Mouse (Mus musculus) common myeloid progenitor, adult 5-6 weeks (primary cell): Measurements from ENCODE around the gene Il1r1. TPM values are rescaled to one million over a fixed set of nuclear protein-coding genes. Genes with fewer than 3 reads are reported as not detected.

Experiments used
- ATAC-seq: replicated peaks from 2 replicates; pipeline ENCODE4 v1.8.0; 2016; ENCODE audit warnings: low read depth, mild to moderate bottlenecking, moderate TSS enrichment, inconsistent platforms; ENCODE audit not compliant: poor library complexity, severe bottlenecking
- total RNA-seq: library from RNA; stranded (forward); fragments of 200-1000, 187-1606 nt; gene quantifications from 2 replicates; pipeline ENCODE4 v1.2.3, GENCODE M21; 2017

Gene Il1r1
- total RNA-seq, 1 experiment from 2014 or later: 14.4 TPM

GRCm38 (mm10) chr1:40229771-40230280 is 4.9 kb downstream of the Il1r1 start:
- no peak for ATAC-seq

DNA sequence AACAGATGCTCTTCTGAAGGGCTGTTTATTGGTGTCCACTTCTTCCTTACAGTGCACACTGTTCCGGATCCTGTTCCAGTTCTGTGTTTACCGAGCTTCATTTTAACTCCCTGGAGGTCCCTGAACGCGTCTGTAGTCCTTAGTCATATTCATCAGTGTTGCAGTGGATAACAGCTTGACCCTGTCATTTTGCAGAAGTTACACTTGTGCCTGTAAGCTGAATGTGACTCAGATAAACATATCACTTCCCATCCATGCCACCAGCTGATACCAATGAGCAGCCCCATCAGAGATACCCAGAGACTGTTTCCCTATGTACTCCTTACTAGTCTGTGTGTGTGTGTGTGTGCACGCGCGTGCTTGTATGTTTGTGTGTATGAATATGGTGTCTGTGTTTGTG is 5.5 kb downstream of the Il1r1 start:
- peak; percentile 98 for ATAC-seq

GRCm38 (mm10) chr1:40231116-40231515 is 6.2 kb downstream of the Il1r1 start:
- ATAC-seq: no peak

DNA sequence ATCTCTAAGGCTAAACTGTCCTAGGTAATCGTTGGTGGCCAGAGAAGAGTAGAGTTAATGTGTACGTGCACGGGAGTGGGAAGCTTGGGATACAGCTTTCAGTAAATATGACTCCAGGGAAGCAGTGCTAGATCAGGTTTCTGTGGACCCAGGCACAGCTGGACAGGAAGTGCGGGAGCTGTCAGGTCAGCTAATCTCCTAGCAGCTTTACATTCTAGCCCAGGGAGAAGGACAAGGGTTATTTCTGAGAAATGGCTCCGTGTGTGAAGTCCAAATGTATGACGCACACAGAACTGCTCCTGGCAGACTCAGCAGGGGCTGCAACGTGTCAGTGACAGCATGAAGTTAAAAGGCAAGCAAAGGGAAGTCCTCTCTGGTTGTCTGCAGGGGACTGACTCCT is 8.3 kb downstream of the Il1r1 start:
- ATAC-seq: no peak

- no peak for ATAC-seq
Observed at GRCm38 (mm10) chr1:40233621-40234020, 8.7 kb downstream of the Il1r1 start.

DNA sequence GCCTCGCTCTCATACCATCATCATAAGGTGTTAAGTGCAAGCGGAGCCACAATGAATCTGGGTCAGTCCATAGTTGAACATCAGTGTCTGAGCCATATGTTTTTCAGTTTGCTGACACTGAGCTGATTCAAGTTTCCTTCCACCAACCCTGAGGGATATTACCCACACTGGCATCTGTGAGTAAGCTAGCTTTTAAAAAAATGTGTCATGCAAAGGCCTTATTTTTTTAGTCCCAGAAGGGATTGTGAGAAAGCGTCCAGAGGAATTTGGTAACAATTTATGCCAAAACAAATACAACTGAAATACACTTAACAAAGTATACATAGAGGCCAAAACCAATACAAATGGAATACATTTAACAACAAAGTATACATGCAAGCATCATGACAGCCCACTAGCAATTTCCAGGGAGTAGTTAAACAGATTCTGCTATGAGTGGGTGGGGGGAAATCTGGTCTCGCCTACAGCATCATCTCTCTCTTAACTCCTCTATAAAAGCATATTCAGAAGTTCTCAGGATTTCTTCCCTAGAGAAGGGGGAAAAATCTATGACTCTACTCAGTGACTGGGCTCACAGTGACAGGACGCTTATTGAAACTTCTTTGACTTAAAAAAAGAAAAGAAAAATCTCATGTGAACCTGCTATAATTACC is 10.8 kb downstream of the Il1r1 start:
- no peak for ATAC-seq

- no peak for ATAC-seq
Observed at GRCm38 (mm10) chr1:40236694-40237093, 11.8 kb downstream of the Il1r1 start.

GRCm38 (mm10) chr1:40237094-40237493 is 12.2 kb downstream of the Il1r1 start:
- no peak for ATAC-seq

DNA sequence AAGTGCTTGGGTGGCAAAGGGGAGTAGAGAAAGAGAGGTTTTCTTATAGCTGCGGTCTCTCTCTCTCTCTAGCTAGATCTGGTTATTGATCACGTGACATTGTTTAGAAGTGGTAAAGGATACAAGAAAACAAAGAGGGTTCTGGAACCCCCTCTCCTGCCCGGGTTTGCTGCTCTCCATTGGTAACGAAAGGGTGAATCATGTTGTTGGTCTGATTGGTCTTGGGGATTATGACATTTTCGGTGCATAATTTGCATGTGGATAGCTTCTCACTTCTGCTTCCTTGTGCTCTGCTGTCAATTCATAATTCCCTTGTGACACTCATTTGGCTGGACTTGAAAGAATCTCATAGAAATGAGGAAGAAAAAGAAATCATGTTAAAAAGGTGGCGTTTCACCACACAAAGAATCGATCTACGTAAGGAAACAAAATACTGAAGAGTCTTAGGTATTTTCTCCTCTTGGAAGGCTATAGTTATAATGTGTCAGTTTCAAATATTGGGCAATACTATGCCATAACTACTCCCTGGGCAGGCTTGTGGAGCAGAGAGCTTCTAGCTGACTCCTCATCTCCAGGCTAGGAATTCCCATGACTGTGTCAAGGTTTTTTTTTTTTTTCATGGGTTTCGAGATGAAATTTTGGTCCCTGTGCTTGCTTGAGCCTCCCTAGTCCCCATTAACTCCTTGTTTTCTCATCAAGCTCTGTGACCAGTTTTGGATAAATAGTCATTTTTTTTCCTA is 15.6 kb downstream of the Il1r1 start:
- peak; percentile 81 for ATAC-seq

- ATAC-seq: no peak
Observed at GRCm38 (mm10) chr1:40242717-40243116, 17.8 kb downstream of the Il1r1 start.

- no peak for ATAC-seq
Observed at GRCm38 (mm10) chr1:40243561-40243998, 18.7 kb downstream of the Il1r1 start.

DNA sequence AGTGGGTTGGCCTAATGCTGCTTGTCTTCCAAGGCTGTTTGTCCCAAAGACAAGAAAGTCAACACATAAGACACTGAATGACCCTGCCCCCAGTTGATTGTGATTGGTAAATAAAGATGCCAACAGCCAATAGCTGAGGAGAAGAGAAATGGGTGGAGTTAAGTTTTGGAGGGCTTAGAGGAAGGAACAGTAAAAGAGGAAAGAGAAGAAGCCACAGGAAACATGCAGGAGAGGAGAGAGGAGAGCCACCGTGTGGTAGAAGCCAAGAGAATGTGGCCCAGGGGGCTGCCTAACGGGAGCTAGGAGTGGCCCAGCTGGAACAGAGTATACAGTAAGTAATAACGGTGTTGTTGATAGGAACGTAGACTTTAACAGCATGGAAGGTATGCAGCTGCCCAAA is 25.5 kb downstream of the Il1r1 start:
- peak; percentile 95 for ATAC-seq

DNA sequence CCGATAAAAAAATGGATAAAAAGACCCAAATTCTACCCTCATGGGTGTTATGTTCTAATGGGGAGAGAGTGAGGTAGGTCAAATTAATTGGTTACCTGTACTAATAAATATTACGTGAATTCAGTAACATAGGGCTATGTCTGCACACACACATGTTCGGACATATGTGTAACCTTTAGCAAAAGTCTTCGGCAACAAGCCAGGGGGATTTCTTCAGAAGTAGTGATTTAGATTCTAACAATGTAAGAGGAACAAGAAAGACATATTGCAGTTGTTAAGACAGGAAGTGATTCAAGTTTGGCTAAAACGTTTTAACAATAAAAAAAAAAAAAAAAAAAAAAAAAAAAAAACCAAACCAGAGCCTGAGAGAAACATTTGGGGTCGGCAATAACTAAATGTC is 27.6 kb downstream of the Il1r1 start:
- no peak for ATAC-seq

DNA sequence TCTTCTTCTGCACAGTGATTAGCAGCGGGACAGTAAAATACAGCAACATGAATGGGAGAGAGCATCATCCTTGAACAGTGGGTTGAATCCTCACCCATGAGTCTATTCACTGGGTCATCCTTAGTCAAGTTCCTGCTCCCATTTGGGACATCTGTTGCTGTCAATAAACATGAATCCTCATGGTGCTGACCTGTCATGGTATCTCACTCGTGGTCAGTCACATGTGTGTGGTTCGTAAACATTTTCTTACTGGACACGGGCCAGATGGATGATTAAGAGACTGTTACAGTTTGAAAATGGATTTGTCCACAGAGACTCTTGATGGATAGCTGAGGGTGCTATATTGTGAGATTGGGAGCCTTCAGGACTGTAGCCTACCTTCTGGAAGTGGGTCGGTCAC is 29.1 kb downstream of the Il1r1 start:
- ATAC-seq: no peak

- no peak for ATAC-seq
Observed at GRCm38 (mm10) chr1:40254347-40255057, 29.6 kb downstream of the Il1r1 start.

GRCm38 (mm10) chr1:40262441-40263121 is 37.7 kb downstream of the Il1r1 start:
- peak; percentile 12; the same call in 1 of the 2 replicates for ATAC-seq

DNA sequence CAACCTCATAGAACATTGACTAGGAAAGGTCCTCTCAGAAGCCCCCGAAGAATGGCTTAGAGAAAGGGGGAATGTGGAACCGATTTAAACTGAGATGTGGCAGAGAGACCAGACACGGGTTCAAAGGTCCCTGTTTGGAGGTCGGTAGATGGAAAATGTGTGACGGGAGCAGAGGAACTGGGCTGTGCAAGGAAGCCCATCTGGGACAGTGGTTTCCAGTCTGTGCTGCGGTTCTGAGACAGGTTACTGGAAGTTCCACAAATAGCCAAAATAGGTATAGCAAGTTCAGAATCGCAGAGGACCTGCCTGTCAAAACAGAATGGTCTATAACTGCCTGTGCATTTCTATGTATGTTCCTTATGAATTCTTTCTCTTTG is 38.2 kb downstream of the Il1r1 start:
- peak; percentile 60 for ATAC-seq

DNA sequence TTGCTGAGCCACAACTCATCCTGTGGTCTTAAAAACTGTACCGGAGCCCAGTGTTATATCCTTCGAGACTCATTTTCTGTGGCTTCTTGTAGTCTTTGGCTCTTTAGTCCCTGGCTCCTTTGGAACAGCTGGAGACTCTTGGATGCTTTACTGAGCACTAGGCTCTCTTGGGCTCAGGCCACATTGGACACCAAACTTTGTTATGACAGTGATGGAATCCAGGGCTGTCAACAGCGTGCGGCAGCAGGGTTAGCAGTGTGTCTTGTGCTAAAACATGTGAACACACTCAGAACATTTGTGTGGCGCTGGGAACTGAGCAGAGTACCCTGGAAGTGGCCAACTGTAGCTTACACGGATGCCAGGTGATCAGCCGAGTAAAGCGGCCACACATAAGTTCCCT is 38.8 kb downstream of the Il1r1 start:
- ATAC-seq: no peak

DNA sequence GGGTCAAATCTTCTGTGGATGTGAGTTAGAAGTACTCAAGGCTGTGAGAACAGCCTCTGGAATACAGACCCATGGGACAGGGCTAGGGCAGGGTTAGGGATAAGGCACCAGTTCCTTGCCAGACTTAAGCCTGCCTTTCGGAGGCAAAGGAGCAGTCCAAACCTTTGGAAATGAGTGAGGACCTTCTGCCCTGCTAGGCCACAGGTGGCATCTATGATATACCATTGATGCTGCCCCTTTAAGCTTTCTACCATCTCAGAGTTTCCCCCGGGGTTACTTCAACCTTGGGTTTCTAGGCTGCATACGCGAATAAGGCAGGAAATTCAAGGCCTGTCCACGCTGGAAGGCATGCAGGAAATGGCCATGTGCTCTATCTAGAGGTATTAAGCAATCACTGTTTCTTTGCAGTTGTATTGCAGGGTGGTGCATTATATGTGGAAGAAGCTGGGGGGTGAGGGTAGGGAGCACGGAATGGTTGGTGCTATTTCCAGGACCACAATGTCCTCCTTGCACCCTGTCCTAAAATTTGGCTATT is 40.5 kb downstream of the Il1r1 start:
- ATAC-seq: peak; percentile 16
